Mouse (Mus musculus): ENCODE measurements around the gene Cyp2g1.

DNA sequence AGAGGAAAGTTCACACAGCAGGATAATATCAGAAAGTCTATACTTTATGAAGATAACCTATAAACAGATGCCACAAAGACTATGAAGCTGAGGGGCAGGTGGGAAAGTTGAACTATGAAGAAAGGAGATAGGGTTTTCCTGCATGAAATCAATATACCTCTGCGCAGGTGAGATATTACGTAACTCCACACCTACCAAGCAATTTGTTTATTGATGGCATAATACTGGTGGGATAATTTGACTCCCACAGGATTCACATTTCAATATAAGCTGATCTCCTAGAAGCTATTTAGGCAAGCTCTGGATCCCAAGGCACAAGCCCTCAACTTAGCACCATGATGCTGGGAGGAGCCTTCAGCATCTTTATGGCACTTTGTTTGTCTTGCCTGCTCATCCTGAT is at the start of gene Cyp2g1:
- TF ChIP-seq ZC3H11A (IDR thresholded peaks at IDR 0.05; ENCODE audit: borderline replicate concordance, low read depth, low read length) (no peak), MAFK (IDR thresholded peaks at IDR 0.05; ENCODE audit: insufficient read depth, low read depth, low read length) (no peak), CHD2 (IDR thresholded peaks at IDR 0.05; ENCODE audit: low read depth, low read length) (no peak), ZNF384 (IDR thresholded peaks at IDR 0.05; ENCODE audit: low read depth, low read length) (no peak)

All from ES-E14 (cell line).